12 mouse cellular contexts compared by ENCODE assay signal in the genomic region with DNA sequence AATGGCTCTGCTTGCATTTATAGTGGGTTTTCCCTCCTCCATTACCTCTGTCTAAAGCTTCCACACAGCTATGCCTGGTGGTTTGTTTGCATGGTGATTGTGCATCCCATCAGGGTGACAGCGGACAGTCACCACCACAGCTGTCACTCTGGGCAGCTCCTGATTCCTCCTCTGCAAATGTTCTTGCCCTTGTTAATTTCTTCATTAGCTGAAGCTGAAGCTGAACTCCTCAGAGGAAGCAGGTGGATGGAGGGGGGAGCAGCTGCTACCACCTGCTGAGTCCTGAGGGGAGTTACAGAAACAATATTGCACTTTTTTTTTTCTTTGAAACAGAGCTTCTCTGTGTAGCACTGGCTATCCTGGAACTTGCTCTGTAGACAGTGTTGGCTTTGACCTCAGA.
DNase-seq lines count a peak whose midpoint lies in the region; ATAC-seq and TF ChIP-seq lines count a peak whose summit lies in the region.
"Had no signal": no experiment of that assay in that cellular context is flagged by ENCODE, and none has a peak within 500 bp of the region (broad histone marks: within the 10 kb centered on the region; RNA-seq: fewer than 3 reads in every experiment).

No protein-coding gene starts in this region.

- no peaks in the 10 kb centered on the region for H3K36me3 ChIP-seq in kidney, adult 2 months (ENCODE audit: control insufficient read depth, insufficient read depth, low read length)
- H3K36me3 ChIP-seq in kidney, embryonic 14.5 days (ENCODE audit: control insufficient read depth, insufficient read depth, low read length): no peaks in the 10 kb centered on the region
- H3K36me3 ChIP-seq in embryonic facial prominence, embryonic 15.5 days: no peaks in the 10 kb centered on the region
- no peaks in the 10 kb centered on the region for H3K36me3 ChIP-seq in splenic B cell, adult 2 months (ENCODE audit: control insufficient read depth, insufficient read depth, low read length, poor library complexity, severe bottlenecking)
- H3K36me3 ChIP-seq: G1E; midbrain, embryonic 15.5 days had no signal

- TF ChIP-seq CTCF in kidney, adult 2 months (conservative IDR thresholded peaks at IDR 0.05; ENCODE audit: insufficient read depth, insufficient read length, low read depth, low read length): no peak

- no peak overlapping the region for H3K4me3 ChIP-seq in kidney, adult 2 months (ENCODE audit: insufficient read depth, low read depth, low read length)
- H3K4me3 ChIP-seq in kidney, embryonic 14.5 days (ENCODE audit: low read length): no peak overlapping the region
- H3K4me3 ChIP-seq in brown adipose tissue, adult 24 weeks (ENCODE audit: insufficient read depth, low read depth, low read length): no peak overlapping the region
- H3K4me3 ChIP-seq in embryonic facial prominence, embryonic 15.5 days (replicated peaks): no peak overlapping the region
- H3K4me3 ChIP-seq: midbrain, embryonic 15.5 days had no signal

- peak overlapping the region; percentile 73; the same call in 1 of the 2 replicates for H3K27ac ChIP-seq in kidney, adult 2 months (ENCODE audit: insufficient read depth, low read depth, low read length)
- H3K27ac ChIP-seq in kidney, embryonic 14.5 days (ENCODE audit: low read depth, low read length): no peak overlapping the region
- peak overlapping the region; percentile 90 for H3K27ac ChIP-seq in brown adipose tissue, adult 24 weeks (replicated peaks; ENCODE audit: low read depth, low read length)
- no peak overlapping the region for H3K27ac ChIP-seq in embryonic facial prominence, embryonic 15.5 days (replicated peaks)
- H3K27ac ChIP-seq: midbrain, embryonic 15.5 days had no signal

- H3K9ac ChIP-seq in kidney, embryonic 14.5 days (ENCODE audit: low read depth, low read length): no peak overlapping the region
- H3K9ac ChIP-seq in embryonic facial prominence, embryonic 15.5 days: no peak overlapping the region
- H3K9ac ChIP-seq: midbrain, embryonic 15.5 days had no signal

- 93% methylated on average over 1 of the region's 1 CpGs for WGBS in kidney, adult 2 months
- 94% methylated on average over 1 of the region's 1 CpGs for WGBS in kidney, embryonic 14.5 days
- WGBS in embryonic facial prominence, embryonic 15.5 days: 86% methylated on average over 1 of the region's 1 CpGs

- no peaks in the 10 kb centered on the region for H3K27me3 ChIP-seq in kidney, adult 2 months (replicated peaks; ENCODE audit: control insufficient read depth, insufficient read depth, low read length)
- H3K27me3 ChIP-seq in kidney, embryonic 14.5 days (ENCODE audit: control insufficient read depth, insufficient read depth, low read length): no peaks in the 10 kb centered on the region
- H3K27me3 ChIP-seq in embryonic facial prominence, embryonic 15.5 days: no peaks in the 10 kb centered on the region
- no peaks in the 10 kb centered on the region for H3K27me3 ChIP-seq in splenic B cell, adult 2 months (ENCODE audit: control insufficient read depth, insufficient read depth, low read length, poor library complexity, severe bottlenecking)
- H3K27me3 ChIP-seq: midbrain, embryonic 15.5 days had no signal

- no peaks in the 10 kb centered on the region for H3K9me3 ChIP-seq in kidney, embryonic 14.5 days (ENCODE audit: control insufficient read depth, low read length)
- H3K9me3 ChIP-seq in embryonic facial prominence, embryonic 15.5 days (replicated peaks): no peaks in the 10 kb centered on the region
- H3K9me3 ChIP-seq: midbrain, embryonic 15.5 days had no signal

- H3K4me1 ChIP-seq in kidney, adult 2 months (ENCODE audit: control insufficient read depth, insufficient read depth, low read length): peaks cover 7% of the 10 kb centered on the region
- 0 out of 2 replicates have a peak, but pooled peaks cover 3% of the 10 kb centered on the region for H3K4me1 ChIP-seq in kidney, embryonic 14.5 days (ENCODE audit: control insufficient read depth, insufficient read depth, low read length)
- H3K4me1 ChIP-seq in brown adipose tissue, adult 24 weeks (ENCODE audit: control insufficient read depth, insufficient read depth, insufficient read length, low read length): peaks cover 26% of the 10 kb centered on the region
- H3K4me1 ChIP-seq in embryonic facial prominence, embryonic 15.5 days: no peaks in the 10 kb centered on the region
- H3K4me1 ChIP-seq: midbrain, embryonic 15.5 days had no signal

- no peak for DNase-seq in kidney, adult 2 months
- peak; percentile 27 for DNase-seq in splenic B cell, adult 2 months (ENCODE audit: low read depth, low spot score)
- no peak for DNase-seq in cerebellum, adult 9-10 months
- DNase-seq in frontal cortex, adult 2 months (ENCODE audit: extremely low spot score in 1 of 2, low spot score in 1 of 2): no peak
- DNase-seq: gastrocnemius, postnatal 10 days had no signal

- no peak for ATAC-seq in kidney, embryonic 14.5 days (ENCODE audit: low FRiP score, low TSS enrichment)
- 0 out of 2 replicates have a peak, but pooled peaks have one; percentile 35 for ATAC-seq in embryonic facial prominence, embryonic 15.5 days (ENCODE audit: insufficient number of reproducible peaks, low FRiP score, low TSS enrichment, low read depth)
- ATAC-seq: activated CD4-positive, CD25-positive, alpha-beta regulatory T cell, adult 4 months; inflammation-experienced regulatory T-cells, adult 6 months; midbrain, embryonic 15.5 days had no signal

- H3K4me2 ChIP-seq in kidney, embryonic 14.5 days (replicated peaks; ENCODE audit: low read depth, low read length): no peak overlapping the region
- no peak overlapping the region for H3K4me2 ChIP-seq in embryonic facial prominence, embryonic 15.5 days (replicated peaks)
- H3K4me2 ChIP-seq: midbrain, embryonic 15.5 days had no signal

- no peak for TF ChIP-seq POLR2A in kidney, adult 2 months (IDR thresholded peaks at IDR 0.05; ENCODE audit: low read depth, low read length)

Comparison
In these comparisons a context has a peak if more than half of its experiments do, and no peak if none do; other contexts are left out.
1. H3K27ac ChIP-seq: peak in kidney, adult 2 months (single experiment) and brown adipose tissue, adult 24 weeks (single experiment); none in kidney, embryonic 14.5 days (single experiment) and embryonic facial prominence, embryonic 15.5 days (single experiment).